8 mouse cellular contexts compared by ENCODE assay signal in genomic region chr7:24441785-24442184, GRCm38 (mm10). TPM values are rescaled to one million over a fixed set of nuclear protein-coding genes. Genes with fewer than 3 reads are reported as not detected.
DNase-seq lines count a peak whose midpoint lies in the region; ATAC-seq and TF ChIP-seq lines count a peak whose summit lies in the region.

No protein-coding gene starts in this region.

- no peak overlapping the region for H3K4me2 ChIP-seq in midbrain, embryonic 14.5 days (ENCODE audit: low read length)
- no peak overlapping the region for H3K4me2 ChIP-seq in midbrain, embryonic 16.5 days (ENCODE audit: low read length)
- H3K4me2 ChIP-seq in liver, embryonic 11.5 days = no peak overlapping the region

- H3K27me3 ChIP-seq in midbrain, embryonic 14.5 days (ENCODE audit: control insufficient read depth, insufficient read depth, low read length) = no peaks in the 10 kb centered on the region
- H3K27me3 ChIP-seq in midbrain, embryonic 16.5 days (ENCODE audit: control insufficient read depth, insufficient read depth, low read depth, low read length) = no peaks in the 10 kb centered on the region
- no peaks in the 10 kb centered on the region for H3K27me3 ChIP-seq in liver, embryonic 11.5 days (replicated peaks; ENCODE audit: control insufficient read depth, insufficient read depth, low read length)

- no peak overlapping the region for H3K27ac ChIP-seq in midbrain, embryonic 14.5 days (replicated peaks; ENCODE audit: low read depth, low read length)
- H3K27ac ChIP-seq in midbrain, embryonic 16.5 days (ENCODE audit: low read length) = no peak overlapping the region
- H3K27ac ChIP-seq in cortical plate, adult 2 months (ENCODE audit: insufficient read depth, low read length) = no peak overlapping the region
- no peak overlapping the region for H3K27ac ChIP-seq in liver, embryonic 11.5 days (ENCODE audit: low read depth, low read length)

- TF ChIP-seq POLR2A in cortical plate, adult 2 months (IDR thresholded peaks at IDR 0.05; ENCODE audit: extremely low read depth, insufficient read depth, low read length) = no peak

- peak; percentile 52 for DNase-seq in midbrain, embryonic 14.5 days
- peak; percentile 89 for DNase-seq in T-cell, adult 2 months (ENCODE audit: low spot score)
- DNase-seq in hindlimb bud, embryonic 11.5 days (ENCODE audit: extremely low spot score, low read depth, low spot score) = peak; percentile 26
- DNase-seq in liver, embryonic 11.5 days (ENCODE audit: low spot score) = no peak
- DNase-seq in retina, embryonic 14.5 days (ENCODE audit: low spot score) = peak; percentile 70
- DNase-seq in frontal cortex, postnatal 10 days (ENCODE audit: low spot score in 2 of 2) = no peak

- no peak overlapping the region for H3K9ac ChIP-seq in midbrain, embryonic 14.5 days (replicated peaks; ENCODE audit: low read length)
- no peak overlapping the region for H3K9ac ChIP-seq in midbrain, embryonic 16.5 days (ENCODE audit: low read depth, low read length)
- no peak overlapping the region for H3K9ac ChIP-seq in liver, embryonic 11.5 days (ENCODE audit: low read depth, low read length)

- H3K36me3 ChIP-seq in midbrain, embryonic 14.5 days (ENCODE audit: control insufficient read depth, insufficient read depth, low read length) = no peaks in the 10 kb centered on the region
- H3K36me3 ChIP-seq in midbrain, embryonic 16.5 days (ENCODE audit: control insufficient read depth, insufficient read depth, low read length) = no peaks in the 10 kb centered on the region
- H3K36me3 ChIP-seq in liver, embryonic 11.5 days (ENCODE audit: control insufficient read depth, insufficient read depth, low read length) = no peaks in the 10 kb centered on the region

- ATAC-seq in midbrain, embryonic 14.5 days (ENCODE audit: low FRiP score, low TSS enrichment) = no peak
- ATAC-seq in midbrain, embryonic 16.5 days = no peak
- peak; percentile 75 for ATAC-seq in liver, embryonic 11.5 days (replicated peaks; ENCODE audit: low FRiP score)

- no peaks in the 10 kb centered on the region for H3K9me3 ChIP-seq in midbrain, embryonic 14.5 days (ENCODE audit: control insufficient read depth, low read length)
- no peaks in the 10 kb centered on the region for H3K9me3 ChIP-seq in midbrain, embryonic 16.5 days (replicated peaks; ENCODE audit: control insufficient read depth, low read length, poor library complexity, severe bottlenecking)
- H3K9me3 ChIP-seq in liver, embryonic 11.5 days (ENCODE audit: control insufficient read depth, low read length) = no peaks in the 10 kb centered on the region

- no peaks in the 10 kb centered on the region for H3K4me1 ChIP-seq in midbrain, embryonic 14.5 days (ENCODE audit: control insufficient read depth, insufficient read depth, low read length)
- H3K4me1 ChIP-seq in midbrain, embryonic 16.5 days (ENCODE audit: control insufficient read depth, insufficient read depth, low read length) = no peaks in the 10 kb centered on the region
- peaks cover 6% of the 10 kb centered on the region for H3K4me1 ChIP-seq in cortical plate, adult 2 months (ENCODE audit: control insufficient read depth, insufficient read depth, low read length)
- no peaks in the 10 kb centered on the region for H3K4me1 ChIP-seq in liver, embryonic 11.5 days (replicated peaks; ENCODE audit: control insufficient read depth, insufficient read depth, low read length)

- no peak overlapping the region for H3K4me3 ChIP-seq in midbrain, embryonic 14.5 days (replicated peaks; ENCODE audit: low read depth, low read length)
- H3K4me3 ChIP-seq in midbrain, embryonic 16.5 days (ENCODE audit: low read depth, low read length) = no peak overlapping the region
- no peak overlapping the region for H3K4me3 ChIP-seq in cortical plate, adult 2 months (ENCODE audit: insufficient read depth, low read length)
- no peak overlapping the region for H3K4me3 ChIP-seq in liver, embryonic 11.5 days (ENCODE audit: low read depth, low read length)

- WGBS in midbrain, embryonic 14.5 days = 9% methylated on average over 1 of the region's 1 CpGs
- WGBS in midbrain, embryonic 16.5 days = 18% methylated on average over 1 of the region's 1 CpGs
- 11% methylated on average over 1 of the region's 1 CpGs for WGBS in liver, embryonic 11.5 days

- TF ChIP-seq CTCF in cortical plate, adult 2 months (IDR thresholded peaks at IDR 0.05; ENCODE audit: extremely low read depth, insufficient read depth, low read length) = peak; percentile 95

RNA-seq across cellular contexts. Expression of gene Irgc1, which starts 10.3 kb away (rescaled TPM):
- polyA plus RNA-seq in midbrain, embryonic 14.5 days (2014; fragmentation: Nextera tagmentation; extraction: Ambion mirVana) = not detected in 2 replicates
- not detected in 2 replicates for polyA plus RNA-seq in midbrain, embryonic 16.5 days (2015; fragmentation: Nextera tagmentation; extraction: Ambion mirVana)
- 0.55 and 1.4 TPM in 2 replicates for polyA plus RNA-seq in cortical plate, adult 2 months (2012; rRNA removed)
- polyA plus RNA-seq in liver, embryonic 11.5 days (2014; fragmentation: Nextera tagmentation; extraction: Ambion mirVana) = not detected in 2 replicates

RNA-seq across cellular contexts. Expression of gene Plaur, which starts 20.5 kb away (rescaled TPM):
- polyA plus RNA-seq in midbrain, embryonic 14.5 days (2014; fragmentation: Nextera tagmentation; extraction: Ambion mirVana) = 1.1 and 2.6 TPM in 2 replicates
- 1.6 and 1.8 TPM in 2 replicates for polyA plus RNA-seq in midbrain, embryonic 16.5 days (2015; fragmentation: Nextera tagmentation; extraction: Ambion mirVana)
- 1.3 and 1.5 TPM in 2 replicates for polyA plus RNA-seq in cortical plate, adult 2 months (2012; rRNA removed)
- 5.6 and 5.7 TPM in 2 replicates for polyA plus RNA-seq in liver, embryonic 11.5 days (2014; fragmentation: Nextera tagmentation; extraction: Ambion mirVana)

RNA-seq across cellular contexts. Expression of gene Cadm4, which starts 40.0 kb away (rescaled TPM):
- 26.2 and 63.4 TPM in 2 replicates for polyA plus RNA-seq in midbrain, embryonic 14.5 days (2014; fragmentation: Nextera tagmentation; extraction: Ambion mirVana)
- polyA plus RNA-seq in midbrain, embryonic 16.5 days (2015; fragmentation: Nextera tagmentation; extraction: Ambion mirVana) = 63.2 and 75.3 TPM in 2 replicates
- polyA plus RNA-seq in cortical plate, adult 2 months (2012; rRNA removed) = 234 and 237 TPM in 2 replicates
- 0.25 and 0.27 TPM in 2 replicates for polyA plus RNA-seq in liver, embryonic 11.5 days (2014; fragmentation: Nextera tagmentation; extraction: Ambion mirVana)

RNA-seq across cellular contexts. Expression of gene Smg9, which starts 42.4 kb away (rescaled TPM):
- 32.9 and 33.3 TPM in 2 replicates for polyA plus RNA-seq in midbrain, embryonic 14.5 days (2014; fragmentation: Nextera tagmentation; extraction: Ambion mirVana)
- polyA plus RNA-seq in midbrain, embryonic 16.5 days (2015; fragmentation: Nextera tagmentation; extraction: Ambion mirVana) = 38.3 and 39.4 TPM in 2 replicates
- 81.7 and 84.5 TPM in 2 replicates for polyA plus RNA-seq in cortical plate, adult 2 months (2012; rRNA removed)
- 30.2 and 34.8 TPM in 2 replicates for polyA plus RNA-seq in liver, embryonic 11.5 days (2014; fragmentation: Nextera tagmentation; extraction: Ambion mirVana)

Comparison
In these comparisons a context has a peak if more than half of its experiments do, and no peak if none do; other contexts are left out.
1. DNase-seq: peak in midbrain, embryonic 14.5 days (single experiment), T-cell, adult 2 months (single experiment), hindlimb bud, embryonic 11.5 days (single experiment) and retina, embryonic 14.5 days (single experiment); none in liver, embryonic 11.5 days (single experiment) and frontal cortex, postnatal 10 days (0 of 2).
2. RNA of gene Cadm4, which starts 40.0 kb away (polyA plus RNA-seq): 234 to 237 TPM in cortical plate, adult 2 months, 63.2 to 75.3 TPM in midbrain, embryonic 16.5 days and 26.2 to 63.4 TPM in midbrain, embryonic 14.5 days; 0.25 to 0.27 TPM in liver, embryonic 11.5 days; every median in the first group is over 10 times any median in the second.